Mouse (Mus musculus): Measurements from ENCODE around the gene Rnf144a.

DNA sequence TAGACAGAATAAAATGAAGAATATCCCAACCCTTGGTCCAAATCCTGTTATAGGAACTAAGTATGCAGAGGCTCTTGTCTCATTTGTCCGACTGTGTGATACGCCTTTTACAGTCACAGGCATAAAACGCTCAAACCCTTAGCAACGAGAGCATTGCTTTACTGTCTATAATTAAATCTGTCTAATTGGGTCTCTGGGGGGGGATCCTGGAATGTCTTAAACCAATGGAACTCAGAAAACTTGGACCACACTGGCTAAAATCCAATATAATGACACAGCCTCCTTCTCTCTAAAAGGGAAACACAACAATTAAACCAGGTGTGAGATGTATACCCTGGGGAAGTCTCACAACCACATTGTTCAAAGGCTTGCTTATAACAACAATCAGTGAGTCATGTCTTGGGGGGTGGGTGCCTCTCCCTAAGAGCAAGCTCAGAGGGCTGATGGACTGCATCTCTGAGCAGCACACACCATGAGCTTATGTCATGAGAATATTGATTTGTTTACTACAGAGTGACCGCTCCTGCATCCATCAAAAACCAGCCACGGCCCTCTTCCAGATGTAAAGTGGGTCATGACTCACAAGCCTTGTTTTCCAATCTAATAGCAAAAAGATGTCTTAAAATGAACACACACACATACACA lies 85.9 kb downstream of the Rnf144a start:
- TF ChIP-seq CTCF (IDR thresholded peaks at IDR 0.05; ENCODE audit: borderline replicate concordance, insufficient read depth, low read length) (no peak), POLR2A (IDR thresholded peaks at IDR 0.05; ENCODE audit: low read depth, low read length) (no peak)

All from embryonic fibroblast, embryonic 13.5 days (primary cell).